Mouse (Mus musculus) embryonic fibroblast, embryonic 13.5 days (primary cell): Measurements from ENCODE around the gene Rhobtb3.

Experiments
- CTCF ChIP-seq: IDR thresholded peaks from 2 replicates; pipeline ENCODE4 v1.5.1; 2011; ENCODE audit warnings: mild to moderate bottlenecking, control low read depth, low read length, moderate library complexity, borderline replicate concordance; ENCODE audit not compliant: insufficient read depth
- POLR2A ChIP-seq: IDR thresholded peaks from 2 replicates; pipeline ENCODE4 v1.6.1; 2011; ENCODE audit warnings: low read depth, mild to moderate bottlenecking, control low read depth, low read length, moderate library complexity

- no peak for TF ChIP-seq CTCF
- TF ChIP-seq POLR2A: no peak
Observed at GRCm38 (mm10) chr13:75931073-75931472, 12.7 kb downstream of the Rhobtb3 start.
